Mouse (Mus musculus) urinary bladder, postnatal 14 days (tissue): ENCODE measurements around the gene Cend1.
"Not testable (repeated sequence)": the region's sequence is repeated elsewhere in the genome, so short reads cannot be mapped to it uniquely, and the experiment has no call there.

ENCODE experiments used
- DNase-seq: peaks from one replicate; pipeline ENCODE4 v3.0.0; 2021; ENCODE audit warnings: low spot score

Gene Cend1

DNA sequence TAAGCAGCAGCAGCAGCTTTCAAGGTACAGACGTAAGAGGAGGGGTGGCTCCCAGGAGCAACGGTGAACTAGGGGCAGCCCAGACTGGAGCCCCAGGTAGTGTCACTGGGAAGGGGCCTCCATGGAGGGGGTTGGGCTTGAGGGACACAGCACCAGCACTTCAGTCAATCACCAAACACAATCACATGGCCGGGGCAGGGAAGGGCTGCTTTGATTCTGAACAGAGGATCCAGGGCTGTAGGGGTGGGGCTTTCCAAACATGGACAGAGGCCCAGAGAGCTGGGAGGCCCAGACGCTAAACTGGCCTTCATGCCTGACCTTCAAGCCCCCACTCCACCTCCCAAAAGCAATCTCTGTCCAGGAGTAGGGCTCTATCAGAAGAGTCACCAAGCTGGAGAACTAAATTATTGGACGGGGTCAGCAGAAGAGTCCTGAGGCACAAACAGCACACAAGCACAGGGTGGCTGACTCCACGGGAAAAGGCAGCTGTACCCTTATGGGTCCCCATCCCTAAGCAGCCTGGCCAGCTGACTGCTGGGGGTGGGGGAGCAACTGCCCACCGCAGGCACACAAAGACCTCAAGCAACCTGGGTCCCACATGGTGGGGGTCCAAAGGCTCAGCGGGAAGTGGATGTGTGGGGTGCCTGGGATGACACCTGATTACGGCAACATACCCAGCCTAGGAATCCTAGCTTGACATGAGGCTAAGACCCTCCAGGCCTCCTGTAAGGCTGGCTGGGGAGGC lies 721 bp upstream of the Cend1 start:
- no peak for DNase-seq

DNA sequence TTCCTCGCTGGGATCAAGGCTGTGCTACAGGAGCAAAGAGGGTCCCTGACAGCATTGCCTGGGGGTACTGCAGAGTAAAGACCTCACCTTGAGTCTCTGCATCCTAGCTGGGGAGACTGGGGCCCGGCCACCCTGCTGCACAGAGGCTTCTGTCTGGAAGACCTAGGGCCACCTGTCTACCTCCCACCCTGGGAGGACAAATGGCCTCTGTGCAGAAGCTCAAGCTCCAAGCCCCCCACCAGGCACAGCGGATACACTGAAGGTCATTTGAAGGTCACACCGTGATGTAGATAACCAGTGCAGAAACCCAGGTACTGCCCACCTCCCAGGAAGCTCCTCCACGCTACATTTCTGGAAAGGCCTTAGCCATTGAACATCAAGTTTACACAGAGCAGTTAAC lies 590 bp downstream of the Cend1 start:
- DNase-seq: no peak

DNA sequence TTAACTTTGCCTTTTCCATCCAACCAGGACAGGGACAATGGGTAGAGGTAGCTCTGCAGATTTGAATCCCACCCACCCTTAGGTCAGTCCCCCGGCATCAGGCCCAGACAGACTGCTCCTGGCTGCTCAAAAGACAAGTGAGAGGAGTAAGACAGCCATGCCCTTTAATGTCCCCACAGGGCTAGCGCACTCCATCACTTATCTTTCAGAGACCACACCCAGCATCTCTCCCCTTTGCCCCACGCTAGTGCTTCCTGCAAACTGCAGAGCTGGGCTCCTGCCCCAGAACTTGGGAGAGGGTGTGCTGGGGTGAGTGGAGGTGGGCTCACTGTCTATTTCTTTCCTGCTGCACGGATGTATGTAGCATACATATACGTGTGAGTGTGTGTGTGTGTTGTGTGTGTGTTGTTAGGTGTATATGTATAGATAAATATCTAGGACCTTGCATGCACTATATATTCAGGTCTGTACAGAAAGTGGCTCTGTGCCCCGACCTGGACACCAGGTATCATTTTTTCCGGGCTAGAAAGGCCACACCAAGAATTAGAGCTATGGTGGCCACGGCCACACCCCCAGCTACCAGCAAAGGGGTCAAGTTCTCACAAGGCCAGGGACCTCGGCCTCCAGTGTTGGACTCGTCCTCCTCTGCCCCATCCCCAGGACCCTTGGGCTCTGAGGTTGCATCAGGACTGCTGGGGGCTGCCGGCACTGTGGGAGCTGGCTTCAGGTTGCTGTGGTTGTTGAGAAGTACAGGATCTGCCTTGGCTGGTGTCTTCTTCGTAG lies 2.2 kb downstream of the Cend1 start:
- DNase-seq: no peak

DNA sequence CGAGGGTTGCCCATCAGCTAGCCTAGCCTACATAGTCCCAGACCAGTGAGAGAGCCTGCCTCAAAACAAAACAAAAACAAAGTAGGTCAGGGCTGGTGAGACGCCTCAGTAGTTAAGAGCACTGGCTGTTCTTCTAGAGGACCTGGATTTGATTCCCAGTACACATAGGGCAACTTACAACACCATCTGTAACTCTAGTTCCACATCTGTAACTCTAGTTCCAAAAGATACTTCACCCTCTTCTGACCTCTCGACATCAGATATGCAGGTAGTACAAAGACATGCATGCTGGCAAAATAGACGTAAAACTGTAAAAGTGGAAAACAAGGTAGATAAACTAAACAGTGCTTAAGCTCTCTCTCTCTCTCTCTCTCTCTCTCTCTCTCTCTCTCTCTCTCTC lies 5.5 kb downstream of the Cend1 start:
- DNase-seq: no peak

DNA sequence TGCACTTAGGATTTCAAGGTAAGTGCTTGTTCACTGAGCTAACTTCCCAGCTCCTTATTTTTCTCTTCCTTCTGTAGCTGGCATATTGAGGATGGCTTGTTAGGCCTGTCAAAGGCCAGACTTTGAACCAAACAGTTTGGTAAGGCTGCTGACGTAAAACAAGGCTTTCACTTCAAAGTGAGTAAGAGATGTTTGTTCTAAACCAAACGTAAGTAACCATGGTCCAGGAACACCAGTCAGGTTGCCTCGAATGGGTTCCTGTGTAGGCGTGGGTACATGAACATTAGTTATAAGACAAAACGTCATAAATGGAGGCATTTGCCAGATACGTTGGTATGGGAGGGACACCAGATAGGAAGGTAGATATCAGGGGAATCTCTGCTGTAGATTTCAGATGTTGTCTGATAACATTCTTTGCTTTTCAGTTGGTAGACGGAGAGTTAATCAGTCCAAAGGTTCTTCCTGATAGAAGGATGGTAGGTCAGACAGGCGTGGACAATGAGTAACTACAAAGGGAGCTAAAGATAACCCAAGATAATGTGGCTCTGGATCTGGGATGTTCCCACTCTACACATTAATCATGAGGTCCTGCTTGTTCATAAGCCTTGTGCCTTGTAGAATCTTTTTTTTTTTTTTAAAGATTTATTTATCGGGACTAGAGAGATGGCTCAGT lies 9.1 kb downstream of the Cend1 start:
- no peak for DNase-seq

DNA sequence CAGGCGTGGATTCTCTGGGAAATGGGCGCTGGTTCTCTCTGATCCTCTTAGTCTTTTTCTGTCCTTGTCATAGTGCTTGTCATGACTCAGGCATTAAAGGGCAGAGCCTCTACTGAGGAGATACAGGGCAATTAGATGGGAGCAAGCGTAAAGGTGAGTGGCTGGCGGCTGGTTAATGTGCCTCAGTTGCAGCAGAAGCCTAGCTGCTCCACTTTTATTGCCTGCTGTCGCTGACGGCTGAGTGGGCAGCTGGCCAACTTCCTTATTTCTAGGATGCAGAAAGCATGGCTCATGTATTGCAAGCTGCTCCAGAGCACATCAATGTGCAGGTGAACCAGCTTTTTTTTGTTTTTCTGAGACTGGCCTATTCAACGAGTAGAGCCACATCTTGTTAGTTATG lies 10.3 kb downstream of the Cend1 start:
- DNase-seq: peak; percentile 75

DNA sequence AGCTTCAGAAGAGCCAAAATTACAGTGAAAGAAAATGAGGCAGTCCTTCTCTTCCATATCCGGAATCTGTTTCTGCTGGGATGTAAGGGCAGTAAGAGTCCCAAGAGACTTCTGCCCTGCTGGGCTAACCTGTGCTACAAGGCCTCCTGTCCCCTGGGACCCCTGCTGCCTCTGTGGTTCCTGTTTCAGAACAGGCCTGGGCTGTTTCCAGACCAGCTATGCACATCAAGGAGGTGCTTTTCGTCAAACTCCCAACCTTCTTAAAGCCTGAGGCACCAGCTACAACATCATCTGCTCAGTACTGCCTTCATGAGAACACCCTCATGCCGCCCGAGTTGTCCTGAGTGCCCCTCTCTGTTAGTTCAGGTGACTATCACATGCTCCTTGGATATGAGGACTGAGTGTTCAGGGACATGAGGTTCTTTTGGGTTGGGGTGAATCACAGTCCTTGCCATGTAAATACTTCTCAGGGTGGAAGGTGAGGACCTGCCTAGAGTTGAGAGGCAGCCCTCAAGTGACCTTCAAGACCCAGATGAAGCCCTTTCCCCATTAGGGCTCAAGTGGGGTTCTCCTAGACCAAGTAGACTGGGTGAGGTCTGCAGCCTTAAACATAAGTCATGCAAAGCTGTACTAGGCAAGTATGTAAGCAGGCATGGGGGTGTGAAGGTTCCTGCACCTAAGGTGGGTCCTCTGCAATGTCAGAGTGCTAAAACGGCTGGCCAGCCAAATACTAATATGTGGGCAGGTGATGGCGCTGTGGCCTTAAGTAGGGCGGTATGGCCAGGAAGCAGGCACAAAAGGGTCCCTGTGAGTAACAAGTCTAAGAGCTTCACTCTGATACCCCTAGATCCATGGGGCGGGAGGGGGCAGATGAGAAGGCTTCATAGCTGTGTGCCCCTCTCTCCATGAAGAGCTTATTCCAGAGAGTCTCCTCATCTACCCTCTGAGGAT lies 11.3 kb downstream of the Cend1 start:
- DNase-seq: no peak

DNA sequence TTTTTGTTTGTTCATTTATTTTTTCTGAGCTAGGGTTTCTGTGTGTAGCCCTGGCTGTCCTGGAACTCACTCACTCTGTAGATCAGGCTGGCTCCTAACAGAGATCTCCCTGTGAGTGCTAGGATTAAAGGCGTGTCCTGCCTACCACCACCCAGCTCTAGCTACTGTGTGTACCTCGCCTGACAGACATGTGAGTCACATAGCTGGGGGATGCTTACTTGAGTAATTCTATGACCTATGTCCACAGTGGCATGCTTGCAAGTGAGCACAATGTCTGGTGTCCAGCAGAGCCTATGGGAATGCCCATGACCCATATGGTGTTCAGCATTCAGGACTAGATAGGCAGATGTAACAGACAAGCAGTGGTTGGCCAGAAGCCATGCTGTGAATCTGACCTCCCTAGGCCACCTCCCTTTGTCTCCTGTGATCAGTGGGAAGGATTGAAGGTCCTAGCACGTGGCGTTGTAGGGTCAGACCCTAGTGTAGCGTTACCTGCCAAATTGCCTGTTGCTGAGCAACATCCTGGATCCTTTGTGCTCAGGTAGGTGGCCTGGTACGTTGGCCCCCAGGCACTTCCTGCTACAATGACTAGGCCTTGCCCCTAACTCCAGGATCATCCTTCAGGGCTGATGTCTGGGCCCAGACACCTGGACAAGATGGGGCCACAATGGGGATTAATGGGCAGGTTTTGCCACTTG lies 13.0 kb downstream of the Cend1 start:
- no peak for DNase-seq

DNA sequence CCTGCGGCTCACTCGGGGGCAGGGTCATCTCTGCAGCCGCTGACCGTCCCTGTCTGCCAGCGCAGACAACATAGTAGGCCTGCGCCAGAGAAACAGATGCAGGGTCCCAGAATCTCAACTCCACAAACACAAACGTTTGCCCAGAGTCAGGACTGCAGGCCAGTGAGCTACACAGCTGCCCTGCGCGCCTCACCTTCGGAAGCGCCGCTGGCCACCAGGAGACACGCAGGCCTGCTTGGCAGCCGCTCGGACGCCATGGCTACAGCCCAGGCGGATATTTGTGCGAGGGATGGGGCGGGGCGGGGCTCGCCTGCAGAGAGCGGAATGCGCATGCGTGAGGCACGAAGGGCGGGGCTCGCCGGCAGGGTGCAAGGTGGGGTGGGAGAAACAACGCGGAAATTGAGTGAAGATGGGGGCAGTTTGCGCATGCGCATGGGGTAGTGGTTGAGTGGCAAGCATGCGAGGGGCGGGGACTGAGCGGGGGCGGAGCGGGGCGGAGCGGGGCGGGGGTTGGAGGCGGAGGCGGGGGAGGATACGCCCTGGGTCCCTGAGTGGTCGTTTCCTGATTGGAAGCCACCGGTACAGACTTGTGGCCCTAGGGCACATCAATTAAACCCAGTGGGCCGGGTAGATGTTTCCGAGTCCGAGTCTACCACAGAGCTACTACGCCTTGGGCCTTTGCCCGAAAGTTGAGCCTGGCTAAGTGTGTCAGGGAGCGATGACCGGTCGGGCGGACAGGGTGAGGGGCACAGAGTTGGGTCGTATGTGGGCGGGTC lies 15.3 kb downstream of the Cend1 start, which contains the start of gene Gatd1:
Gatd1 (minus strand) TSS at position 328 of the 776 bp plus-strand sequence.
- peak; percentile 100 for DNase-seq

DNA sequence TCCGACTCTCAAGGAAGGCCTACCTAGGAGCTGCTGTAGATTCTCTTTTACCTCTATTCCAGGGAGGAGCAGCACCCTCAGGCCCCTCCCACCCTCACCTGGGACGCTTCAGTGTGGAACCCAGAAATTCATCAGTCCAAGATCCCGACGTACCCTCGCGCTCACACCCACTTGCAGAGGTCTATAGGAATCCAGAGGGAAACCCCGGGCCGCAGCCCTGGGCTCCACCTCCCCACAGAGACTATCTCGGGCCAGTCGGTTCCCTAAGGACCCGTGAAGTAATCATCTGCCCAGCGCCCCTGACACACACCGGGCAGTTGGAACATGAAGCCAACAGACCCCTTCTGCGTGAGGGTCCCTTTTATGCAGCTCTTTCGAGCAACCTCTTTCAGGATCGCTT lies 16.0 kb downstream of the Cend1 start:
- DNase-seq: peak; percentile 29

DNA sequence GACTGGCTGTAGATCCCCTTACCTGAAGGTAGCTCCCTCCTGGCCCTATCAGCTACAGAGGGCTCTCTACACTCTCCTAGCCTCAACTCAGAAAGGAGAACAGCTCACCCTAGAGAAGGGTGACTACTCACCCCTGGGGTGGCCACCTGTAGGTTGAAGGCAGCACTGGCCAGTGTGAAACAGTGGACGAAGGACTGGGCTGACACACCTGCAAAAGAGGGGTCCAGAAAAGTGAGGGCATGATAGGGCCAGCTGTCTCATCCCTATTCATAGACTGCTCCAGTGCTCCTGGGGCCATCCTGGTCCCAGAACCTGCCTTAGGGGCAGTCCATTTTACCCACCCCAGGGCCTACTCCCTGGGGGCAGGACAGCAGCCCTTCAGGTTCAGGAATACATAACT lies 17.6 kb downstream of the Cend1 start:
- no peak for DNase-seq

DNA sequence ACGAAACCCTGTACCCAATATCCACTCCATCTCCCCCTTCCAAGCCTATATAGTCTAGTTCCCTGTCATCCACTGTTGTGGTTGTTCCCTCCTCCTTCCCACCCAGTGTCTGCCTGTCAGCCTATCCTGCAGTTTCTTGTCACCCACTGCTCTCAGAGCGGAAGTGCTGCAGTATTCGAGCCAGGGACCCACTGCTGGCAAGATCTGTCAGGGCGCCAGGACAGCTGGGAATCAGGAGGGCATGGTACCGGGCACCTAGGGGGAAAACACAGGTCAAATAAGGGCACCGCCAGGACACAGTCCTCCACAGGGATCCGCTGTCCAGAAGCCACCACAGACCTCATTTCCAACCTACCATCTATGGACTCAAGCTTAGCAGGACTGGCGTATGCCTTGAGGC lies 18.7 kb downstream of the Cend1 start:
- no peak for DNase-seq

DNA sequence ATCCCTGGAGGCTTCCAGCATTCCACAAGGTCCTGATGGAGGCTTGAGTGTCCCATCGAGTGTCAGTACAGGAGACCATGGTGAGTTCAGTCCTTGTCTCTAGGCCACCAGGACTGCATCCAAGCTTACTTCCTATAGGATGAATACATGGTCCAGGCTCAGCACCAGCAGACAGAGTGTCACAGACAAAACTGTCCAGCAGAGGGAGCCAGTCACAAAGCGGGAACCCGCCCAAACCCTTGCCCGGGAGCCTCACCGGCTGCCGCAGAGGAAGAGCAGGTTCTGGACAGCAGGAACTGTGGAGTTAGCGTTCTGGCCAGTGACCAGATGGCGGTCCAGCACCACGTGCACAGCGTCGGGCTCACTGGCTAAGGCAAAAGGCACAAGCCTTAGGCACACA lies 20.5 kb downstream of the Cend1 start:
- DNase-seq: peak; percentile 92

DNA sequence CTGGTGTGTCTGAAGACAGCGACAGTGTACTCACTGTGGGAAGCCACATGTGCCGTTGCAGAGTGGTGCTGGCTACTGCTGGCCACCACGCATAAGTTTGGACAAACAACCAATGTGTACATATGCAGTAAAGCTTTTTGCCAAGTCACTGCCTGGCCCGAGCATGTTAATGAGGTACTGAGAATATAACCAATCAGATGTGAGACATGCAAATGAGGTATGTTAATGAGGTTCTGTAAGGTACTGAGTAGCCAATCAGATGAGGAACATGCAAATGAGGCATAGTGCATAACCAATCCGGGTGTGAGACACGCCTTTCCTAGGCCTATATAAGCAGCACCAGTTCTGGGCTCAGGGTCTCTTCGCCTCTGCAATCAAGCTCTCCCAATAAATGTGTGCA lies 21.6 kb downstream of the Cend1 start:
- DNase-seq: not testable (repeated sequence)

DNA sequence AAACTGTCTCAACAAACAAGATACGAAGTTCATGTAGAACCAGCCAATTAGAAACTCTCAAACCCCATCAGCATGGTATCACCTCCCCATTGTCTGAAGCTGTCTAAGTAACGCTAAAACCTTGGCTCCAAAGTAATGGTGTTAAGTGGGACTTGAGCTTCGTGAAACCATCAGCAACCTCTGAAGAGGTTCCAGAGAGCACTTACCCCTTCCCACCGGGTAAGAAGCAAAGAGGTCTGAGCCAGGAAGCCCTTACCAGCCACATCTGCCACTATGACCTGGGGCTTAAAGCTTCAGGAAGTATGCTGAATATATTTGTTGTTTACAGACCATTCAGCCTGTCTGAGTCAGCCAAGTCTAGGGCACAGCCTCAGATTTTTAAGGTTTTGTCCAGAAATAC lies 23.8 kb downstream of the Cend1 start:
- DNase-seq: no peak

DNA sequence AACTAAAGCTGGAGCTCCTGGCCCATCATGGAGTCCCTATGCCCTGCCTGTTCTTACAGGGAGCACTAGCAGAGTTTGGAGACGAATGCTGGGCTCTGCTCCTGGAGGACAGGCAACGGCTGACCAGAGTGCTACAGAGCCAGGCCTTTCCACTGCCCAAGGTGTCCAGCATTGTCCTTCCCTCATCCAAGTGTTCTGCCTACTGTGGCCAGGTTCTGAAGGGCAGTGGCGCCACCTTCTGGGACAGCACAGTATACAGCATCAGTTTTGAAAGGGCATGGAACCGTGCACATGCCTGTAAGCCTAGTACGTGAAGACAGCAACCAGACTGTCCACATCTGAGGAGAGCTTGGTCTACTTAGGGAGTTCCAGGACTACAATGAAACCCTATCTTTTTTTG lies 26.0 kb downstream of the Cend1 start:
- DNase-seq: peak; percentile 59

DNA sequence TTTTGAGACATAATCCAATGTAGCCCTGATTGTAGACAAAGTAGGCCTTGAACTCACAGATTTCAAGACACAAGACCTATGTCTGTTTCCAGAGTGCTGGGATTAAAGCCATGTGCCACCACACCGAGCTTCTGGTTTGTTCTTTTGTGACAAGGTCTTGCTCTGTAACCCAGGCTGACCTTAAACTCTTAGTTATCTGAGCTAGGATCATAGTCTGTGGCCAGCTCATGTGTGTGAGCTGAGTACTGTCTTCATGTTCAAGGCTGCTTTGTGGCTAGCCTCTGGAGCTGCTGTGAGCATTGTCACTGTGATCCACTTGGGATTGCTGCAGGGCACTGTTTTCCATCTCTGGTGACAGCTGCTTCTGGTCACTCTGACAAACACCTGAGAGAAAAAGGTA lies 33.9 kb downstream of the Cend1 start:
- no peak for DNase-seq

DNA sequence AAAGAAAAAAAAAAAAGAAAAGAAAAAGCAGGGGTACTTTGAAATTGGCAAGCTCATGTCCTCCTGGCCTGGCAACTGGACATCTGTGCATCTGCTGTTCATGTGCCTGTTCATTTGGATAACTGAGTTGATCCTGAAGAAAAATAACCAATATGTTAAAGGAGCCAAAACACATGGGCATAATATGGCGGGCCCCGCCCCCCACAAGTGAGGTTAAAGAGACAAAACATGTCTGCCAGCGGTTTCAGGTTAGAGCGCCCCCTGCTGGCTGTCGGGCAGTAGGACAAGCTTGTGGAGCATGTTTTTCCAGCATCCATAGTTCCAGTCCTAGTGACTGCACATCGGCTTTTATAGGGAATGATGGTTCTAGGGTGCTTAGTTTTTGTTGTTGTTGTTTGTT lies 34.5 kb downstream of the Cend1 start:
- peak; percentile 65 for DNase-seq

DNA sequence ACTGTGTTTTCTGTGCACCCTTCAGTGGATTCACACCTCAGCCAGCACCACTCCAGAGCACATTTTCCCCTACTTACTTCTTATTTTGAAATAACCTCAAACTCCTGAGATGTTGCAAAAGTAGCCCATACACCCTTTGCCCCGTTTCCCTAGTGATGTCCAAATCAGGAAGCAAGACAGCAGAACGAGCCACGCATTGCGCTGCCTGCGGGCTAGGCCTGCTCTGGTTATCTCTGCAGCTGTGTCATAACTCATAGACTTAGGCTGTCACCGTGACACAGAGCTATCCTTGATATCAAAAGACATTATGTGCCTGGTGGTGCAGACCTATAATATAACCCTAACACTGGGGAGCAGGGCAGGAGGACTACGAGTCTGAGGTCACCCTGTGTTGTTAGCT lies 35.1 kb downstream of the Cend1 start:
- no peak for DNase-seq

DNA sequence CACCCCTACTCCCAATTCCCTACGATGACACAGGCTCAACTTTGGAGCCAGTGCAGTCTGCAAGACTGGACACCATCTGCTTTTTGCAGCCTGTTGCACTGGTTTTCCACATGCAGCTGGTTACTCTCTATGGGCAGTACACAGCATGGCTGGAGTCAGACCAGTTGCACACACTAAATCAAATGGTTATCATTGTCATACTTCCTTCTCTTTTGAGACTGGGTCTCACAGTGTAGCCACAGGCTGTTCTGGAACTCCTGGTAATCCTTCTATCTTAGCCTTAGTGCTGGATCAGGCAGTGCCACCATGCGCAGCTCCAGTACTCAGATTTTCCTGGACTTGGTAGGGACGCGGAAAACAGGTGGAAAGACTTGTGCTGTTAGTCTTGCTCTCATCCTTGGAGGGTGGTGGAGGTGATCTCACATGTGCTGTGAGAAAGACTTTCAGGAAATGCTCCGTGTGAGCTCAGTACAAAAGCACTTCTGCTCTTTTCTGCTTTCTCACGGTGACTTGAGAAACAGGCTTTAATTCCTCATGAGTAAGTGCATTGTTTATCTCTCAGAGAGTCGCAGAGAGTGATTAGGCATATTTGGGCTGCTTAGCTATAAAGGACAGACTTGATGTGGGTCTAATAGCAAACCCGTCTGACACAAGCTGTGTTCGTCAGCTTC lies 36.6 kb downstream of the Cend1 start:
- DNase-seq: no peak
